Mouse (Mus musculus): Measurements from ENCODE around the gene Lrrc29. TPM values are rescaled to one million over a fixed set of nuclear protein-coding genes. Genes with fewer than 3 reads are reported as not detected.
"Not testable (repeated sequence)": the region's sequence is repeated elsewhere in the genome, so short reads cannot be mapped to it uniquely, and the experiment has no call there.

Lrrc29 gene
- polyA plus RNA-seq, 1 experiment from 2014 or later = 1.4 TPM

- Histone ChIP-seq H3K36me3 (replicated peaks) (peaks cover 91% of the 10 kb centered on the region), H3K9me3 (no peaks in the 10 kb centered on the region), H3K27me3 (ENCODE audit: poor library complexity, severe bottlenecking) (no peaks in the 10 kb centered on the region), H3K4me3 (no peak overlapping the region), H3K27ac (no peak overlapping the region), H3K4me1 (peaks cover 28% of the 10 kb centered on the region)
- DNase-seq (ENCODE audit: extremely low spot score, low spot score) = no peak
- WGBS = 93% methylated on average over 9 of the region's 9 CpGs
These were observed 22.2 kb downstream of the Lrrc29 start for GRCm38 (mm10) chr8:105303874-105304273.

- Histone ChIP-seq H3K9me3 (no peaks in the 10 kb centered on the region), H3K36me3 (replicated peaks) (peaks cover 91% of the 10 kb centered on the region), H3K4me3 (no peak overlapping the region), H3K4me1 (peaks cover 33% of the 10 kb centered on the region), H3K27ac (no peak overlapping the region), H3K27me3 (ENCODE audit: poor library complexity, severe bottlenecking) (no peaks in the 10 kb centered on the region)
- 88% methylated on average over 8 of the region's 8 CpGs for WGBS
- no peak for DNase-seq (ENCODE audit: extremely low spot score, low spot score)
These were observed 22.7 kb downstream of the Lrrc29 start for GRCm38 (mm10) chr8:105303396-105303795.

- 95% methylated on average over 8 of the region's 8 CpGs for whole genome bisulfite sequencing
- Histone ChIP-seq H3K27me3 (ENCODE audit: poor library complexity, severe bottlenecking) (no peaks in the 10 kb centered on the region), H3K4me3 (no peak overlapping the region), H3K36me3 (replicated peaks) (peaks cover 67% of the 10 kb centered on the region), H3K27ac (no peak overlapping the region), H3K9me3 (no peaks in the 10 kb centered on the region), H3K4me1 (peaks cover 31% of the 10 kb centered on the region)
- no peak for DNase-seq (ENCODE audit: extremely low spot score, low spot score)
These were observed 26.1 kb downstream of the Lrrc29 start for GRCm38 (mm10) chr8:105299962-105300361.

DNA sequence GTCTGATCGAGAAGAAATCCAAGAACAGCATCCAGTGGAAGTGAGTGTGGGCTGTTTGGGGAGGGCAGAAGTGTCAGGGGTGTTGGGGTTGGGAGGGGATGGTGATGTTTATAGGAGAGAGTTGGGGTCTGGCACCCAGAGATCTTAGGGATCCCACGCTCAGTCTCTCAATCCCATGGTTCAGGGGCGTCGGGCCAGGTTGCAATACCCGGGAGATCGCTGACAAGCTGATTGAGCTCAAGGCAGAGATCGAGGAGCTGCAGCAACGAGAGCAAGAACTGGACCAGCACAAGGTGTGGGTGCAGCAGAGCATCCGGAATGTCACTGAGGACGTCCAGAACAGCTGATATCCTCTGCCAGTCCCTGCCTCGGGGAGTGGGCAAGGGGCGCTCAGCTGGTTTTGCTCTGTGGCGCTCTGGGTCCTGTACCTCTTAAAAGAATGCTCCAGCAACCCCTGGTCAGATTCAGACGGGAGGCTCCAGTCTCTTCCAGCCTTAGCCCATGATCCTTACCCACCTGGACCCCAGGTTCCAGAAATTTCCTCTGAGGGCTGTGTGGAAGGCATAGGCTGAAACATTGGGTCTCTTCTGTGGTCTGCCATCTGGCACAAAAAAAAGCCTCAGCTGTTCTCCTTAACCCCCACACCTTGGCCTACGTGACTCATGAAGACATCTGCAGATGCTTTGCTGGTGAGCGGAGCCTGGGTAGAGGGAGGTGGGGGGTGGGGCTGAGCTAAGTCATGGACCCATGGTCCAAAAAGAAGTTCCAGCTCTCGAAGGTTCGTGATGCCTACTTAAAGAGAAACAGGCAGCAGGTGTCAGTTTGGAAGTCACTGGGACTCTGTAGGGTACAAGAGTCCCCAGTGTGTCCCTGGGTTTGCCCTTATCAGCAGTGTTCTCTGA, 27.5 kb downstream of the Lrrc29 start:
- Histone ChIP-seq H3K4me1 (peaks cover 23% of the 10 kb centered on the region), H3K9me3 (no peaks in the 10 kb centered on the region), H3K27ac (peak overlapping the region; percentile 92), H3K36me3 (replicated peaks) (peaks cover 54% of the 10 kb centered on the region), H3K4me3 (peak overlapping the region; percentile 98), H3K27me3 (ENCODE audit: poor library complexity, severe bottlenecking) (peaks cover 3% of the 10 kb centered on the region)
- 70% methylated on average over 18 of the region's 18 CpGs for WGBS
- DNase-seq (ENCODE audit: extremely low spot score, low spot score) = no peak

DNA sequence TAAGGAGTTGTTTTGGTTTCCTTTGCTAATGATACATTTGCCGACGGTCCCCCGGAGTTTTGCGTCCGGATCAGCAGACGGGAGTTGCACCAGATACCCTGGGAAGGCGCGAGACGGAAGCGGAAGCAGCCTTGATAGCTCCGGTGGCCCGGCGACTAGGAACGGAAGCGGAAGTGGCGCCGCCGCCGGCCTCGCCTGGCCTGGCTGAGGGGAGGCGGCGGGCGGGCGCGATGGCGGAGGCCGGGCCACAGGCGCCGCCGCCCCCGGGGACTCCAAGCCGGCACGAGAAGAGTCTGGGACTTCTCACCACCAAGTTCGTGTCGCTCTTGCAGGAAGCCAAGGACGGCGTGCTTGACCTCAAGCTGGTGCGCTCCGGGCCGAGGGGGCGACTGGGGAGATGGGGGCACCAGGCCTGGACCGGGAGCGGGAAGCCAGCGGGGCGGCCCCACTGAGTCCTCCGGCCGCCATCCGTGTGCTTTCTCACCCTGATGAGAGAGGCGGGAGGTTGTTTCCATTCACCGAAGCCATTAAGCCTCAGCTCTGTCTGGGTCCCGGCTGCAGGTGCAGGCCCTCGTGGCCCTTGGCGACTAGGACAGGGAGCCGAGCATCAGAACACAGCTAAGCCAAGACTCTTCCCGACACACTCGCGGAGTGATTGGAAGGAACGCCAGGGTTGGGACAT, 28.4 kb downstream of the Lrrc29 start, which contains the start of gene E2f4:
Gene E2f4 (plus strand): TSS at position 153 of the 682 bp plus-strand sequence.
- peak within 1 kb of the TSS; percentile 92 for H3K27ac ChIP-seq
- H3K4me1 ChIP-seq = peaks cover 26% of the 10 kb centered on the region
- peaks cover 44% of the 10 kb centered on the region for H3K36me3 ChIP-seq (replicated peaks)
- H3K4me3 ChIP-seq = peak within 1 kb of the TSS; percentile 98
- H3K27me3 ChIP-seq (ENCODE audit: poor library complexity, severe bottlenecking) = peaks cover 12% of the 10 kb centered on the region
- WGBS = under 1% methylated on average over 58 of the region's 58 CpGs
- peak; percentile 94 for DNase-seq (ENCODE audit: extremely low spot score, low spot score)
- no peaks in the 10 kb centered on the region for H3K9me3 ChIP-seq

- peaks cover 17% of the 10 kb centered on the region for H3K27me3 ChIP-seq (ENCODE audit: poor library complexity, severe bottlenecking)
- WGBS = 78% methylated on average over 11 of the region's 11 CpGs
- H3K4me1 ChIP-seq = peaks cover 26% of the 10 kb centered on the region
- no peaks in the 10 kb centered on the region for H3K9me3 ChIP-seq
- H3K27ac ChIP-seq = peak within 1 kb of the TSS; percentile 92; the same call in 1 of the 2 replicates
- no peak for DNase-seq (ENCODE audit: extremely low spot score, low spot score)
- peak within 1 kb of the TSS; percentile 98 for H3K4me3 ChIP-seq
- peaks cover 28% of the 10 kb centered on the region for H3K36me3 ChIP-seq (replicated peaks)
These were observed 30.0 kb downstream of the Lrrc29 start, which contains the start of gene Exoc3l for GRCm38 (mm10) chr8:105295895-105296573. Gene Exoc3l, minus strand, starts transcription at chr8:105296101.

DNA sequence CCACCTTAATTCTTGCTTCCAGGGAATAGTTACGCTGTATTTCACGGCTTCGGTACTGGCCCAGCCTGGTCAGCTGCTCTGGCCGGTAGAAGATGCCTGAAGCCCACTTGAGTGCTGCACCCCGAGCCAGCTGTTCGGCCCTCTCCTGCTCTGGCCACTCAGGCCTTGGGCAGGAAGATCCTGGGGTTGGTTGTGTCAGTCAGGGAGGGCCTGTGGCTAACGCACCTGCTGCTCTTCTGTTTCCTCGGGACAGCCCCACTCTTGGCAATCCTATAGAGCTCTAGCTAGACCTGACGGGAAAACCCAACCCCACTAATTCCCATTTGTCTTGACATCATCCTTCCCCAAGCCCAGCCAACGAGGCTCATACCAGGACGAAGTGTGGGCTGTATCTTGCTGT, 30.8 kb downstream of the Lrrc29 start:
- 70% methylated on average over 11 of the region's 11 CpGs for WGBS
- peaks cover 25% of the 10 kb centered on the region for H3K27me3 ChIP-seq (ENCODE audit: poor library complexity, severe bottlenecking)
- H3K4me1 ChIP-seq = peaks cover 34% of the 10 kb centered on the region
- H3K36me3 ChIP-seq (replicated peaks) = peaks cover 20% of the 10 kb centered on the region
- no peak overlapping the region for H3K27ac ChIP-seq
- no peak for DNase-seq (ENCODE audit: extremely low spot score, low spot score)
- peak overlapping the region; percentile 29 for H3K4me3 ChIP-seq
- no peaks in the 10 kb centered on the region for H3K9me3 ChIP-seq

GRCm38 (mm10) chr8:105294776-105295175, 31.3 kb downstream of the Lrrc29 start:
- Histone ChIP-seq H3K4me3 (peak overlapping the region; percentile 29; the same call in 1 of the 2 replicates), H3K9me3 (no peaks in the 10 kb centered on the region), H3K36me3 (replicated peaks) (peaks cover 15% of the 10 kb centered on the region), H3K27ac (no peak overlapping the region), H3K27me3 (ENCODE audit: poor library complexity, severe bottlenecking) (peaks cover 30% of the 10 kb centered on the region), H3K4me1 (peaks cover 39% of the 10 kb centered on the region)
- 68% methylated on average over 9 of the region's 9 CpGs for WGBS
- DNase-seq (ENCODE audit: extremely low spot score, low spot score) = no peak

- H3K9me3 ChIP-seq = no peaks in the 10 kb centered on the region
- WGBS = 72% methylated on average over 19 of the region's 19 CpGs
- no peak overlapping the region for H3K4me3 ChIP-seq
- H3K36me3 ChIP-seq (replicated peaks) = peaks cover 2% of the 10 kb centered on the region
- peaks cover 34% of the 10 kb centered on the region for H3K27me3 ChIP-seq (ENCODE audit: poor library complexity, severe bottlenecking)
- DNase-seq (ENCODE audit: extremely low spot score, low spot score) = no peak
- H3K27ac ChIP-seq = no peak overlapping the region
- H3K4me1 ChIP-seq = peaks cover 42% of the 10 kb centered on the region
These were observed 32.7 kb downstream of the Lrrc29 start for GRCm38 (mm10) chr8:105293405-105293804.

GRCm38 (mm10) chr8:105292471-105292870, 33.6 kb downstream of the Lrrc29 start:
- H3K4me3 ChIP-seq = no peak overlapping the region
- no peaks in the 10 kb centered on the region for H3K9me3 ChIP-seq
- WGBS = 89% methylated on average over 7 of the region's 7 CpGs
- H3K27me3 ChIP-seq (ENCODE audit: poor library complexity, severe bottlenecking) = peaks cover 34% of the 10 kb centered on the region
- no peak overlapping the region for H3K27ac ChIP-seq
- peaks cover 43% of the 10 kb centered on the region for H3K4me1 ChIP-seq
- H3K36me3 ChIP-seq (replicated peaks) = no peaks in the 10 kb centered on the region
- DNase-seq (ENCODE audit: extremely low spot score, low spot score) = no peak

DNA sequence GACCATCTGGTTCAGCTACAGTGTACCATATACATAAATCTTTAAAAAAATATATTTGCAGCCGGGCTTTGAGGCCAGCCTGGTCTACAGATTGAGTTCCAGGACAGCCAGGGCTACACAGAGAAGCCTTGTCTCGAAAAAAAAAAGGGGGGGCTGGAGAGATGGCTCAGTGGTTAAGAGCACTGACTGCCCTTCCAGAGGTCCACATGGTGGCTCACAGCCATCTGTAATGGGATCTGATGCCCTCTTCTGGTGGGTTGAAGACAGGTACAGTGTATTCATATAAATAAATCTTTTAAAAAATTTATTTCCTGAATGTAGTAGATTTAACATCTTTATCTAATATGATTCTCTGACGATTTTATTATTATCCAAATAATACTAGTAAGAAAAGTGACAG, 34.3 kb downstream of the Lrrc29 start:
- not testable (repeated sequence) for H3K4me3 ChIP-seq; H3K36me3 ChIP-seq (replicated peaks); H3K9me3 ChIP-seq; DNase-seq (ENCODE audit: extremely low spot score, low spot score); H3K27ac ChIP-seq
- WGBS = 70% methylated on average over 3 of the region's 3 CpGs
- peaks cover 34% of the 10 kb centered on the region for H3K27me3 ChIP-seq (ENCODE audit: poor library complexity, severe bottlenecking)
- H3K4me1 ChIP-seq = peaks cover 37% of the 10 kb centered on the region

DNA sequence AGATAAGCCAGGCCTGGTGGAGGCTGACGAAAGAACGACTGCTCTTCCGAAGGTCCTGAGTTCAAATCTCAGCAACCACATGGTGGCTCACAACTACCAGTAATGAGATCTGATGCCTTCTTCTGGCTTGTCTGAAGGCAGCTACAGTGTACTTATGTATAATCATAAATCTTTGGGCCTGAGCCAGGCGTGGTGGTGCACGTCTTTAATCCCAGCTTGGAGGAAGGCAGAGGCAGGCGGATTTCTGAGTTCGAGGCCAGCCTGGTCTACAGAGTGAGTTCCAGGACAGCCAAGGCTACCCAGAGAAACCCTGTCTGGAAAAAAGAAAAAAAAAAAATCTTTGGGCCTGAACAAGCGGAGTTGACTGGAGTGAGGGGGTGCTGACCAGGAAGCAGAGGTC, 34.7 kb downstream of the Lrrc29 start:
- not testable (repeated sequence) for H3K9me3 ChIP-seq; H3K36me3 ChIP-seq (replicated peaks); H3K27ac ChIP-seq; DNase-seq (ENCODE audit: extremely low spot score, low spot score)
- 91% methylated on average over 8 of the region's 8 CpGs for WGBS
- Histone ChIP-seq H3K4me3 (peak overlapping the region; percentile 65; the same call in 1 of the 2 replicates), H3K27me3 (ENCODE audit: poor library complexity, severe bottlenecking) (peaks cover 37% of the 10 kb centered on the region), H3K4me1 (peaks cover 35% of the 10 kb centered on the region)
